Mouse (Mus musculus): ENCODE measurements around the gene Adamts17. TPM values are rescaled to one million over a fixed set of nuclear protein-coding genes. Genes with fewer than 3 reads are reported as not detected.

The Adamts17 gene
- total RNA-seq, 2 experiments from 2014 or later: 5.2 to 9.6 TPM

GRCm38 (mm10) chr7:67028902-67029301 lies 189.4 kb downstream of the Adamts17 start:
- no peak for DNase-seq (ENCODE audit: low spot score in 2 of 2)

DNA sequence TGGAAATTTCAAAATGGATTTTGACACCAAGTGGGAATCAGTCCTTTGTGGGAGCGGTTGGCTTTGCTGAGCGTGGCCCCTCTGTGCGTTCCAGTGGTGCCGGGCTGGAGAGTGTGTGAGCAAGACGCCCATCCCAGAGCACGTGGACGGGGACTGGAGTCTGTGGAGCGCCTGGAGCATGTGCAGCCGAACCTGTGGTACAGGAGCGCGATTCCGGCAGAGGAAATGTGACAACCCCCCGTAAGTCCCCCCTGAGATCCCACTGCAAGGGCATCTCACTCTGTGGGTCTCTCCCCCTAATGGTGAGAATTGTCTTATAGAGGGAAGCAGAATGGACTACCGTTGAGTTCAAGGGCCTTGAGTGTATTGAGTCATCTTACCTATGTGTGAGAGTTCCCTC lies 189.9 kb downstream of the Adamts17 start:
- no peak for DNase-seq (ENCODE audit: low spot score in 2 of 2)

GRCm38 (mm10) chr7:67031284-67031683 lies 191.7 kb downstream of the Adamts17 start:
- no peak for DNase-seq (ENCODE audit: low spot score in 2 of 2)

GRCm38 (mm10) chr7:67032616-67033015 lies 193.1 kb downstream of the Adamts17 start:
- no peak for DNase-seq (ENCODE audit: low spot score in 2 of 2)

- DNase-seq (ENCODE audit: low spot score in 2 of 2): no peak
Observed at GRCm38 (mm10) chr7:67034369-67034768, 194.8 kb downstream of the Adamts17 start.

DNA sequence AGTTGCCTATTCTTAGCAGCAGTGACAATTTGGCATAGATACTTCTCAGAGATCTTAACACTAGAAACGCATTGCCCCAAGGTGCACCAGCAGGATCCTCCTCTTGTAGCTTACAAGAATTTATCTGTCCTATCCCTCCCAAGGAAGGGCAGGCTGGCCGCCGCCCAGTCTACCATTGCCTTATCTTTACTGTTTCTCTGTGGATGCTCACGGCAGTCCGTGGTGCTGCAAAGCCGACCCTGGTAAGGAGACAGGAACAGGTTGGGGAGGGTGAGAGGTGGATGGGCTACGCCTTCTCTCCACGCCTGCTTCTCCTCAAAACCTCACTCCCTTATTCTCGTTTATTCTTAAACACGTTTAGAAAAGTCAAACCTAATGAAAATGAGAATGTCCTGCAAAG lies 195.7 kb downstream of the Adamts17 start:
- no peak for DNase-seq (ENCODE audit: low spot score in 2 of 2)

GRCm38 (mm10) chr7:67035661-67036060 lies 196.1 kb downstream of the Adamts17 start:
- DNase-seq (ENCODE audit: low spot score in 2 of 2): no peak

GRCm38 (mm10) chr7:67036502-67037485 lies 197.3 kb downstream of the Adamts17 start:
- DNase-seq (ENCODE audit: low spot score in 2 of 2): no peak

- DNase-seq (ENCODE audit: low spot score in 2 of 2): no peak
Observed at GRCm38 (mm10) chr7:67037726-67038520, 198.4 kb downstream of the Adamts17 start.

DNA sequence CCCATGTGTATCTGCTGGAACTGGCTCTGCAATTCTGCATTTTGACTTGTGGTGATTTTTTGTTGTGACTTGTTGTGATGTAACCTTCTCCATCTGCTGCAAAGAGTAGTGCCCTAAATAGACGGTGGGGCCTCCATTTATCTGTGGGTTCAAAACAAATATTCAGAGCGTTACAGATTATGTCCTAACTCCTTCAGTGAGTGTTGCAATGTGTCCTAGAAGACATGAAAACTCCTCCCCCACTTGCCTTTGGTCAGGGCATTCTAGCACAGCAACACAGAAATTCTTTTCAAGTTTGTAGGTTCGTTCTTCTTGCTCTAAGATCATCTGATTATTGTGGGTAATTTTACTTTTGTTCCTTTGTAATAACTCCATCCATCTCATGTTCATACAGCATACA lies 199.6 kb downstream of the Adamts17 start:
- DNase-seq (ENCODE audit: low spot score in 2 of 2): no peak

DNA sequence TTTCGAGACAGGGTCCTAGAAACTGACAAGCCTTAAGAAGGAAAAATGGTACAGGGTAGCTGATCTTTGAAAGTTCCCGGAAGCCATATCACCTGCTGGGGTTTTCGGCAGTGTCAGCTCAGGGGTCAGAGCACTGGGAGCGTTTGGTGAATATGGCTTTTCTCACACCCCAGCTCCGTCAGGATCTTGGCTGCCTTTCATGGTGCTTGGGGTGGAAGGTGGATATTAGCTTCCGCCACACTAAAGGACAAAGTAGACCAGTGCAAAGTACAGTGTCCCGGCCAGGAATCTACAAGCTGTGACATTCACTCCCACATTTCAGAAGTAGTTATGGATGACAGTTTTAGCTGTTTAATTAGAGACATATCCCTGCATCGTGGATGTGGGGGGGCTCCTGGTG lies 200.3 kb downstream of the Adamts17 start:
- no peak for DNase-seq (ENCODE audit: low spot score in 2 of 2)

- no peak for DNase-seq (ENCODE audit: low spot score in 2 of 2)
Observed at GRCm38 (mm10) chr7:67041685-67042084, 202.2 kb downstream of the Adamts17 start.

GRCm38 (mm10) chr7:67044121-67044817 lies 204.7 kb downstream of the Adamts17 start:
- no peak for DNase-seq (ENCODE audit: low spot score in 2 of 2)

DNA sequence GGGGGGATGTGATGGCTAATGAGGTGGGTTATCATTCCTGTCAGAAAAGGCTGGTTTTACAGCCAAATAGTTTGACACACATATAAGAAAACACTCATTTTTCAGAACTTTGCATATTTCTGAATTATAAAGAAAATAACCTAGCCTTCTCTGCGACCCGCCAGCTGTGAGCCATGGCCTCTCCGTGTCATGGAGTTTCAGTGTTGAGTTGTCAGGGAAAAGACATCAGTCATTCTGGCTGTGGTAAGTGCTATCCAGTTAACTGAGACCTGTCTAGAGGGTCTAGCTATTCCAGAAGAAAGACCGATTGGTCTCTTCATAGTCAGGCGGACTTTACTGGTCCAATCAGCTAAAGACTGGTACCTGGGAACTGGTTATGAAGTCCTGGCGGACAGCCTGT lies 205.7 kb downstream of the Adamts17 start:
- DNase-seq (ENCODE audit: low spot score in 2 of 2): no peak

GRCm38 (mm10) chr7:67049206-67049605 lies 209.7 kb downstream of the Adamts17 start:
- no peak for DNase-seq (ENCODE audit: low spot score in 2 of 2)

- DNase-seq (ENCODE audit: low spot score in 2 of 2): no peak
Observed at GRCm38 (mm10) chr7:67050424-67050823, 210.9 kb downstream of the Adamts17 start.

- no peak for DNase-seq (ENCODE audit: low spot score in 2 of 2)
Observed at GRCm38 (mm10) chr7:67051089-67051718, 211.7 kb downstream of the Adamts17 start.

- no peak for DNase-seq (ENCODE audit: low spot score in 2 of 2)
Observed at GRCm38 (mm10) chr7:67054876-67055275, 215.3 kb downstream of the Adamts17 start.

- no peak for DNase-seq (ENCODE audit: low spot score in 2 of 2)
Observed at GRCm38 (mm10) chr7:67055510-67055909, 216.0 kb downstream of the Adamts17 start.

DNA sequence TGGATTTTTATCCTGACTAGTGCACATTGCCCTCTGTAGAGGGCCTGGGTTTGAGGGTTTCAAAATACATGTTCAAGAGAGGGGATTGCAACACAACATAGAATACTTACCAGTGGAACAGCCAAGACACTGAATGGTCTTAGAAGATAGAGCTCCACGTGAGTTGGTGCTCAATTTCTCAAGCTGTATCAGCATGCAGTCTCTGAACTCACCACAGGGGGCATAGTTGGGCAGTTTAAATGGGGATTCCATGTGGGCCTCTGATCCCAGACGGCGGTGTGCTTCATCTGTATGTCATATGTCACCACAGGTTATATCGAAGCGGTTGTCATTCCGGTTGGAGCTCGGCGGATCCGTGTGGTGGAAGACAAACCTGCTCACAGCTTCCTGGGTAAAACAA lies 222.2 kb downstream of the Adamts17 start:
- no peak for DNase-seq (ENCODE audit: low spot score in 2 of 2)

DNA sequence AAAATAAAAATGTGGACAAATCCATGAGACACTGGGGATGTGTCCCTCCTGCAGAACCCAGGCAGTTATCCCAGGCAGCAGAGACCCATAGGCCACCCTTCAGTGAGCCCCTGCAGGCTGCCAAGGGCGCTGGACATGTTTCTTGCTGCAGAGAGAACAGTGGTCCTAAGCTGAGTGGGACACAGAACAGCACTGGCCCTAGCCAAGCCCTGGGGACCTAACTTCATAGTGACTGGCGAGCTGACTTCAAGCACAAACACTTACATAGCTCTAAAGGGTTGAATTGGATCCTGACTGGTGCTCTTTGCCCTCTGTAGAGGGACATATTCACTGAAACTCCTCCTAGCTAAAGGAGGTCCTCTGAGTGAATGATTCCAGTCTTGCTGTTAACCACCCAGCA lies 223.0 kb downstream of the Adamts17 start:
- no peak for DNase-seq (ENCODE audit: low spot score in 2 of 2)

Data from adrenal gland, postnatal 4 days (tissue).